Mouse (Mus musculus): ENCODE data around the gene Golt1b. TPM values are rescaled to one million over a fixed set of nuclear protein-coding genes. Genes with fewer than 3 reads are reported as not detected.

Gene Golt1b
- total and polyA plus RNA-seq, 2 experiments = 1.7 to 2.5 TPM

DNA sequence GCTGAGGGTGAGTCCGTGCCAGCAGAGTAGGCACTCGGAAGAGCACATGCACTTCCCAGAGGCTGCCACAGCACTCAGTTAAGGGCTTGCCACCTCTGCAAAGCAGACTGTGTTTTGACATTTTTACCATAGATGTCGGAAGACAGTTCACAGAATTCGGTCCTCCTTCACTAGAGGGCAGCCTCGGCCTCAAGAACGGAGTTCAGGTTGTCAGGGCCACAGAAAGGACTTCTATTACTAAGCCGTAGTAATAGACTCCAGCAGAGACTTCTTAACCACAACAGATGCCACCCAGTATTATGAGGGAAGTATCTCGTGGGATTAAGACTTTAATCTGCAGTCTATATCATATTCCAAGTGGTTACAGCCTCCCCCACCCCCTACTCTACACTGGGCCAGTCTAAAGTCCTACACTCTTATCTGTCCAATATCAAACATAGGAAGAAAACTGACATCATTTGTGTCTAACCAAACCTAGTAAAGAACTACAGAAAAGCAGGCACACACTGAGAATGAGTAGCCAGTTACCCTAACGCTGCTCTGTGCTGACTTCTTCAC, 23.9 kb upstream of the Golt1b start:
- Histone ChIP-seq H3K36me3 (ENCODE audit: control insufficient read depth, insufficient read depth, low read length) (peaks cover 58% of the 10 kb centered on the region), H3K9ac (ENCODE audit: low read depth, low read length) (no peak overlapping the region), H3K4me3 (ENCODE audit: insufficient read depth, low read depth, low read length) (no peak overlapping the region), H3K79me2 (ENCODE audit: control insufficient read depth, insufficient read depth, low read length) (no peaks in the 10 kb centered on the region), H3K4me1 (ENCODE audit: control insufficient read depth, insufficient read depth, low read length) (no peaks in the 10 kb centered on the region), H3K27ac (replicated peaks; ENCODE audit: insufficient read depth, low read depth, low read length) (no peak overlapping the region), H3K27me3 (ENCODE audit: control insufficient read depth, insufficient read depth, low read length) (no peaks in the 10 kb centered on the region)
- WGBS = 72% methylated on average over 9 of the region's 9 CpGs
- TF ChIP-seq POLR2A (IDR thresholded peaks at IDR 0.05; ENCODE audit: extremely low read depth, insufficient read depth, low read length) (no peak), CTCF (IDR thresholded peaks at IDR 0.05; ENCODE audit: low read depth, low read length) (no peak; the same call in 1 of the 2 replicates)
- no peak for DNase-seq (ENCODE audit: extremely low read depth, low read depth, low spot score)

GRCm38 (mm10) chr6:142365742-142366472, 21.1 kb upstream of the Golt1b start:
- H3K27ac ChIP-seq (replicated peaks; ENCODE audit: insufficient read depth, low read depth, low read length) = no peak overlapping the region
- no peaks in the 10 kb centered on the region for H3K79me2 ChIP-seq (ENCODE audit: control insufficient read depth, insufficient read depth, low read length)
- no peaks in the 10 kb centered on the region for H3K27me3 ChIP-seq (ENCODE audit: control insufficient read depth, insufficient read depth, low read length)
- no peak overlapping the region for H3K4me3 ChIP-seq (ENCODE audit: insufficient read depth, low read depth, low read length)
- no peak overlapping the region for H3K9ac ChIP-seq (ENCODE audit: low read depth, low read length)
- H3K4me1 ChIP-seq (ENCODE audit: control insufficient read depth, insufficient read depth, low read length) = no peaks in the 10 kb centered on the region
- no peak for TF ChIP-seq CTCF (IDR thresholded peaks at IDR 0.05; ENCODE audit: low read depth, low read length)
- H3K36me3 ChIP-seq (ENCODE audit: control insufficient read depth, insufficient read depth, low read length) = peaks cover 48% of the 10 kb centered on the region
- no peak for DNase-seq (ENCODE audit: extremely low read depth, low read depth, low spot score)
- WGBS = 87% methylated on average over 8 of the region's 8 CpGs

DNA sequence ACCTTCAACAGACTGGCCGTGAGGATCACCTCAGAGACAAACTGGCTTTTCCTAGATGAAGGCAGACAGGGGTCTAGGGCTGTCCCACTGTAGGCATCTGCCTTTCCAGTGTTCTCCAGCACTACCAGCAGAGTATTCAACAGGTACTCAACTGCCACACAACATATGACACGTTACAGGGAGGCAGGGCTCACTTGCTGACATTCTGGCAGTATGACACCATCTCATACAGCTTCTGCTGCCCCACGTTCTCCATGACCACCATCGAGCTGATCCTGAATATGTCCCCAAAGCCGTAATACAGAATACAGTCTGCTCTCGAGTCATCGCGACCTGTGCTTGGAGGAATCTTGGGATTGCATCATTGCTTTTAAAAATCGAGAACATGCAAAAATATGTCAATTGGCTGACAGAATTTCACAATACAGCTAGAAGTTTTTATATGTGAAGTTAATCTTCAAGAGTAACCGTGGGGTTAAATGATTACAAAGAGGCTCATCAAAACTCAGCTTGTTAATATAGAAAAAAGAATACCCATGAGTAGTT, 20.5 kb upstream of the Golt1b start:
- Histone ChIP-seq H3K9ac (ENCODE audit: low read depth, low read length) (no peak overlapping the region), H3K4me3 (ENCODE audit: insufficient read depth, low read depth, low read length) (no peak overlapping the region), H3K79me2 (ENCODE audit: control insufficient read depth, insufficient read depth, low read length) (no peaks in the 10 kb centered on the region), H3K27me3 (ENCODE audit: control insufficient read depth, insufficient read depth, low read length) (no peaks in the 10 kb centered on the region), H3K36me3 (ENCODE audit: control insufficient read depth, insufficient read depth, low read length) (peaks cover 45% of the 10 kb centered on the region), H3K27ac (replicated peaks; ENCODE audit: insufficient read depth, low read depth, low read length) (no peak overlapping the region), H3K4me1 (ENCODE audit: control insufficient read depth, insufficient read depth, low read length) (no peaks in the 10 kb centered on the region)
- WGBS = 93% methylated on average over 10 of the region's 10 CpGs
- DNase-seq (ENCODE audit: extremely low read depth, low read depth, low spot score) = no peak
- no peak for TF ChIP-seq POLR2A (IDR thresholded peaks at IDR 0.05; ENCODE audit: extremely low read depth, insufficient read depth, low read length)
- TF ChIP-seq CTCF (IDR thresholded peaks at IDR 0.05; ENCODE audit: low read depth, low read length) = no peak

DNA sequence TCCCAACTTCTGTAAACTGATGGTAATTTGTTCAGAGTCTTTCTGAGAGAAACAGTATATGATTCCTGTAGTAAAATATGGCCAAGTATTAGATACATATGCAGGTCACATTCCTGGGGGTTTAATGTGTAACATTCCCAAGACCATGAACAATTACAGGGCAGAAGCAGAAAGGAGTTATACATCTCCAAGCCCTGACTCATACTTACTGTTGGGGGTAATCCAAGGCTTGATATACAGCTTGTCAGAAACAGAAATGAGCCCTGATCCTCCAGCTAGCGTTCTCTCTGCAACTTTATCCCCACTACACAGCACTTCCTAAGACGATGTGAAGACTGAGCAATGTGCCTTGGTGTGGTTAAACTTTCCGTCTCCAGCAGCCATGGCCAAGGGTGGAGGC, 19.5 kb upstream of the Golt1b start:
- TF ChIP-seq POLR2A (IDR thresholded peaks at IDR 0.05; ENCODE audit: extremely low read depth, insufficient read depth, low read length) (no peak), CTCF (IDR thresholded peaks at IDR 0.05; ENCODE audit: low read depth, low read length) (no peak)
- H3K79me2 ChIP-seq (ENCODE audit: control insufficient read depth, insufficient read depth, low read length) = no peaks in the 10 kb centered on the region
- H3K9ac ChIP-seq (ENCODE audit: low read depth, low read length) = no peak overlapping the region
- no peak overlapping the region for H3K27ac ChIP-seq (replicated peaks; ENCODE audit: insufficient read depth, low read depth, low read length)
- H3K4me1 ChIP-seq (ENCODE audit: control insufficient read depth, insufficient read depth, low read length) = no peaks in the 10 kb centered on the region
- DNase-seq (ENCODE audit: extremely low read depth, low read depth, low spot score) = no peak
- peaks cover 36% of the 10 kb centered on the region for H3K36me3 ChIP-seq (ENCODE audit: control insufficient read depth, insufficient read depth, low read length)
- 95% methylated on average over 3 of the region's 3 CpGs for WGBS
- H3K4me3 ChIP-seq (ENCODE audit: insufficient read depth, low read depth, low read length) = no peak overlapping the region
- no peaks in the 10 kb centered on the region for H3K27me3 ChIP-seq (ENCODE audit: control insufficient read depth, insufficient read depth, low read length)

GRCm38 (mm10) chr6:142369568-142369967, 17.5 kb upstream of the Golt1b start:
- WGBS = 92% methylated on average over 3 of the region's 3 CpGs
- TF ChIP-seq CTCF (IDR thresholded peaks at IDR 0.05; ENCODE audit: low read depth, low read length) (no peak), POLR2A (IDR thresholded peaks at IDR 0.05; ENCODE audit: extremely low read depth, insufficient read depth, low read length) (no peak)
- Histone ChIP-seq H3K4me1 (ENCODE audit: control insufficient read depth, insufficient read depth, low read length) (no peaks in the 10 kb centered on the region), H3K4me3 (ENCODE audit: insufficient read depth, low read depth, low read length) (no peak overlapping the region), H3K36me3 (ENCODE audit: control insufficient read depth, insufficient read depth, low read length) (peaks cover 32% of the 10 kb centered on the region), H3K9ac (ENCODE audit: low read depth, low read length) (no peak overlapping the region), H3K27ac (replicated peaks; ENCODE audit: insufficient read depth, low read depth, low read length) (no peak overlapping the region), H3K27me3 (ENCODE audit: control insufficient read depth, insufficient read depth, low read length) (no peaks in the 10 kb centered on the region), H3K79me2 (ENCODE audit: control insufficient read depth, insufficient read depth, low read length) (no peaks in the 10 kb centered on the region)
- DNase-seq (ENCODE audit: extremely low read depth, low read depth, low spot score) = no peak

- DNase-seq (ENCODE audit: extremely low read depth, low read depth, low spot score) = no peak
- peaks cover 11% of the 10 kb centered on the region; the same call in 1 of the 2 replicates for H3K36me3 ChIP-seq (ENCODE audit: control insufficient read depth, insufficient read depth, low read length)
- no peaks in the 10 kb centered on the region for H3K79me2 ChIP-seq (ENCODE audit: control insufficient read depth, insufficient read depth, low read length)
- no peaks in the 10 kb centered on the region for H3K27me3 ChIP-seq (ENCODE audit: control insufficient read depth, insufficient read depth, low read length)
- no peak overlapping the region for H3K9ac ChIP-seq (ENCODE audit: low read depth, low read length)
- no peaks in the 10 kb centered on the region for H3K4me1 ChIP-seq (ENCODE audit: control insufficient read depth, insufficient read depth, low read length)
- H3K27ac ChIP-seq (replicated peaks; ENCODE audit: insufficient read depth, low read depth, low read length) = no peak overlapping the region
- H3K4me3 ChIP-seq (ENCODE audit: insufficient read depth, low read depth, low read length) = no peak overlapping the region
- 56% methylated on average over 1 of the region's 1 CpGs for WGBS
- TF ChIP-seq POLR2A (IDR thresholded peaks at IDR 0.05; ENCODE audit: extremely low read depth, insufficient read depth, low read length) (no peak), CTCF (IDR thresholded peaks at IDR 0.05; ENCODE audit: low read depth, low read length) (no peak)
Observed at GRCm38 (mm10) chr6:142377081-142377480, 9.9 kb upstream of the Golt1b start.

All from liver, adult 2 months (tissue).